Mouse (Mus musculus): ENCODE measurements around the gene Impdh1.

DNA sequence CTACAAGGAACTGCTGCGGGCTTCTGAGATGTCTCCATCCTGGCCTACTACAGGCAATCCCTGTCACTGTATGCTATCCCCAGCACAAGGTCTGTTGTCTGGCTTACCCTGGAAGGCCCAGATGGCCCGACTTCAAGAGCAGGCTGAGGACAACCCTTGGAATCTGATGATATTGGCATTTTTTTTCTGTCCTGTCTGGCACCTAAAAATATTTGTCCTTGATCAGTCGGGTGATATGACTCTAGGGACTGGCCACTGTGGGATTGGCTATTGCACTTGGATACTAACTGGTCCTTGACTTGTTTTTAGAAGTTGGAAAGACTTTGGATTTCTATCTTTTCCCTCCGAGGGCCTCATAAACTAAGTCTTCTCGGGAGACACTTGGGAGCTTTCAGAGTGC, 45.7 kb upstream of the Impdh1 start:
- TF ChIP-seq POLR2A (IDR thresholded peaks at IDR 0.05; ENCODE audit: borderline replicate concordance, extremely low read depth, low read depth, low read length) = no peak
- TF ChIP-seq CTCF (IDR thresholded peaks at IDR 0.05; ENCODE audit: insufficient read depth, low read length) = no peak
